Mouse (Mus musculus) brain, embryonic 14.5 days (tissue): ENCODE data around the gene Lsg1. TPM values are rescaled to one million over a fixed set of nuclear protein-coding genes. Genes with fewer than 3 reads are reported as not detected.

ENCODE experiments used
- DNase-seq: peaks from one replicate; pipeline ENCODE4 v3.0.0-alpha.2; 2011; ENCODE audit warnings: low read depth
- CTCF ChIP-seq: fragments of 200-500 bp; IDR thresholded peaks from 2 replicates; pipeline ENCODE4 v1.5.1; 2012; ENCODE audit warnings: inconsistent platforms, mild to moderate bottlenecking, moderate library complexity, borderline replicate concordance; ENCODE audit not compliant: insufficient read depth, insufficient read length; ENCODE audit errors: extremely low read depth
- POLR2A ChIP-seq: fragments of 200-500 bp; IDR thresholded peaks from 2 replicates; pipeline ENCODE4 v1.6.1; 2012; ENCODE audit warnings: mild to moderate bottlenecking, inconsistent platforms, borderline replicate concordance; ENCODE audit not compliant: poor library complexity, insufficient read depth, insufficient read length, severe bottlenecking; ENCODE audit errors: extremely low read depth
- polyA plus RNA-seq: library from polyadenylated mRNA; depleted of rRNA; stranded (reverse); fragments of >200 nt; gene quantifications from 2 replicates; pipeline ENCODE4 v1.2.3, GENCODE M21; 2012

Lsg1 gene
- polyA plus RNA-seq, 1 experiment, result 29.1 TPM

DNA sequence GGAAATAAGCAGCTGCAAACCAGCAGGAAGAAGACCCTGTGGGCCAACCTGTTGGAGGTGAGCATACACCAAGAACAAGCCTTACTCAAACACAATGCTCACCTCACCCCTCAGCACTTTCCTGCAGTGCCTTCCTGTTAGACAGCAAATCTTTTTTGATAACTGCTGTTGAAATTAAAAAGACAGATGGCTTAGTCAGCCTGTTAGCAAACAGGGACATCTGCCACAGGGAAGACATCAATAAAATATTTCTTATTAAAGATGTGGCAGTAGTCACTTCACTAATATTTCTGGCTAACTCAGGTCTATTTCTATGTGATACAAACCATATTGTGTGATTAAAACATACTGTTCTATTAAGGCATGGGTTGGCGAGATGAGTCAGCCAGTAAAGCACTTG lies 11.0 kb downstream of the Lsg1 start:
- TF ChIP-seq CTCF (no peak), POLR2A (no peak)
- DNase-seq, result no peak

DNA sequence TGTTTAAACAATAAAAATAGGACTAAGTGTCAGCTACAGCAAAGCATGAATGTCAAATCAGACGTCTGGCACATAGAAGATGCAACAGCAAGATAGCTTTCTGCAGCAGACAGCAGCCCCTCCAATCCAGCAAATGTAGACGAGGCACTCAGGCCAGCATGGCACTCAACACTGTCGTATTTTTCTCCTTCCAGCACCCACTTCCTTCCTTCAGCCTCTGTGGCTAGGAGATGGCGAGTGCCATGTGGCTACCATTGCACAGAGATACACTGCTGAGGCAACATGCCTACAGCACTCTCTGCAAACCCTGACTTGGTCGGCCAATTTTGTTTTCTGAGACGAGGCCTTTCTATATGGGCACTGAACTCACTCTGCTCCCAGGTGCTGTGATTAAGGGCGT lies 11.6 kb downstream of the Lsg1 start:
- DNase-seq, result no peak
- no peak for TF ChIP-seq CTCF
- TF ChIP-seq POLR2A, result no peak

DNA sequence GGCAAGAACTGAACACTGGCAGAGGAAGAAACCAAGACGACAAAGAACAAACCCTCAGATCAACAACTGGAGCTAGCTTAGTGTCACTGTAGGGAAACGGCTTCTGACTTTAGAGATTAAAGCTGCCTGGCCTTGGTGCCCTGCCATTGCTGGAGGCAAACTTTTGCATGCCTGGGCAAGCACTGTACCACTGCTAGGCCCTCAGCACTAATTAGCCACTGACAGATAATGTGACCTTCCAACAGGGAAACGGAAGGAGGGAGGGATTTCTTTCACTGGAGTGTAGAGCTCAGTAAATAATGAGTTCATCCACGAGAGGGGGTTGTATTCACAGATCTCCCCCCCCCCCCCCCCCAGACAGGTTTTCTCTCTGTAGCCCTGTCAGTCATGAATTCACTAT lies 15.2 kb downstream of the Lsg1 start:
- TF ChIP-seq CTCF, result no peak
- no peak for TF ChIP-seq POLR2A
- no peak for DNase-seq

DNA sequence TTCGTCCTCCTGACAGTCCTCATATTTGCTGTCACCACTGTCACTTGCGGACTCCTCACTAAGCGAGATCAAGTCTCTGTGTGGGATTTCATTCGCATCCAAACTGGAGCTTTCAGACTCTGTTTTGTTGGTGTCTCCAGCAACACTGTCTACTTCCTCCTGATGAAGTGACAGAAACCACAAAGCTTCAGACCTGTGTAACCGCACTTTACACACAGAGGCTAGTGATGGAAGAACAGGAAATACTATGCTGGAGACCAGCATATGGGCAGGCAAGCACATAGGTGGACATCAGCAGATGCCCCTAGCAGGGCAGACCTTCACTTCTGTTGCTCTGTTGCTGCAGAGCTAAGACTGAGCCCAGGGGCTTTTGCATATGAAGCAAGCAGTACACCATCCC lies 16.0 kb downstream of the Lsg1 start:
- TF ChIP-seq POLR2A, result no peak
- TF ChIP-seq CTCF, result no peak
- DNase-seq, result no peak

DNA sequence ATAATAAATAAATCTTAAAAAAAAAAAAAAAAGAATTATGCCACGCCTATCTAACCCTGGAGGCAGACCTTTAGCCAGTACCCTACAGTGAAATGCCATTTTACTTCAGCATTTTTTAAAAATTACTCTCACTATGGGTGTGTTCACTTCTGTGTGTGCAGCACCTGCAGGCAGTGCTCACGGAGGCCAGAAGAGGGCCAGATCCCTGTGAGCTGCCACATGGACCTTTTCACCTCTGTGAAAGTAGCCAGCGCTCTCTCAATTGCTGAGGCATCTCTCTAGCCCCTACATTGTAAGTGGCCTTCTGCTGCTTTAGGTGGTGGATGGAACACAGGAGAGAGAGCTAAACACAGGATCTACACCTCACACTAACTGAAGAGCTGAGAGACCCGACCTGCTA lies 17.2 kb downstream of the Lsg1 start:
- TF ChIP-seq POLR2A (no peak), CTCF (peak; percentile 4; the same call in 1 of the 2 replicates)

DNA sequence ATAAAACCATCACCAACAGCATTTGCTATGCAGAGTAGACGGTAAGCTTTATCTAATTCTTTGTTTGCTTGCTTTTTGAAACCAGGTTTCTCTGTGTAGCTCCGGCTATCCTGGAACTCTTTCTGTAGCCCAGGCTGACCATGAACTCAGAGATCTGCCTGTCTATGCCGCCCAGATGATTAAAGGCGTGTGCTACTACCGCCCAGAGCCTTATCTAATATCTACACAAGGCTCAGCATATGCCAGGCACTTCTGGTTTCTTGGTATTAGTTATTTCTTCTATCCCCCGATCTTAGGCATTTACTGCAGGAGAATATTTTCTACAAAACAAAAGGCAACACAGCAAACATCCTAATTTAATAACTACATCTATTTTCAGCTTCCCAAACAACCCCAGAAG lies 21.8 kb downstream of the Lsg1 start:
- no peak for DNase-seq
- TF ChIP-seq CTCF (no peak), POLR2A (no peak)

More for the DNA sequence above, 17.2 kb downstream of the Lsg1 start:
- DNase-seq, result no peak

DNA sequence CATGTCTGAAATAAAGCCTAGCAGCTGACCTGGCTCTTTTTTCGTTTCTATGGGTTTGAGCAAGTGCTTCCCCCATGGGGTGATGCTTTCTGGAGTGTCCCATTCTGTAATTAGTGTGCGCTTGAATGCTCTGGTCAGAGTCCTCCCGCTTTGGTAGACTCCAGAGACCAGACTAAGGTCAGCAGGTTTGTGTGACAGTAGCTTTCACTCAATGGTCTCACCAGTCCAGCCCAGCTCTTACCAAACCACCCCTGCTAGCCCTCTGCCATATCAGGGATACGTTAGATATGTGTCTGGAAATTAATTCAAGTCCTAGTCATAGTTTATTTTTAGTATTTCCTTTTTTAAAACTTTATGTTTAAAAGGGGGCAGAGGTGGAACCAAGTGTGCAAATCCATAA lies 26.8 kb downstream of the Lsg1 start:
- DNase-seq, result no peak
- TF ChIP-seq CTCF (no peak), POLR2A (no peak)

DNA sequence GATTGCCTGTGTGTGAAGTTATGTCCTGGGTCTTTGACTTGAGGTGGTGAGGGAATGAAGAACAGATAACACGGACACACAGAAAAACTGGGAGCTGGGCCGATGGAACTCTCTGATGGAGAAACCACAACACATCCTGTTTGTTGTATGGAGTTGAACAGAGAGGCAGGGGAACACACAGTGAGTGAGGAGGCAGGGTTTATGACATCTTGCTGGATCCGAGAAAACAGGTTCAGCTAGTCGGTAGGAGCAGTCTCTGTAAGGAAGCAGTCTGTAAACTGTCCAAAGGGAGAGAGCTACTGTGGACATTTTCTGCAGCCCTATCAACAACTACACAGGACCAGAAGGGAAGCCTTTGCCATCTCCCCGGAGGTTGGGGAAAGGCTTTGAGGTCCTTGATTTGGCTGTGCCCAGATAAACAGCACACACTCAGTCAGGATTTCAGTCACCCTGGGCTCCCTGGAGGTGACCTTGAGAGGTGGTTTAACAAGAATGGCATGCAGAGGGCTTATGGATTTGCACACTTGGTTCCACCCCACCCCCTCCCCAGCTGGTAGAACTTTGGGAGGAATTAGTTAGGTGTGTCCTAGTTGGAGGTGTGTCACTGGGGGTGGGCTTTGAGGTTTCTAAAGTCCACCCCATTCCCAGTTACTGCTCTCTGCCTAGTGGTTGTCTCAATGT lies 27.9 kb downstream of the Lsg1 start:
- no peak for DNase-seq

DNA sequence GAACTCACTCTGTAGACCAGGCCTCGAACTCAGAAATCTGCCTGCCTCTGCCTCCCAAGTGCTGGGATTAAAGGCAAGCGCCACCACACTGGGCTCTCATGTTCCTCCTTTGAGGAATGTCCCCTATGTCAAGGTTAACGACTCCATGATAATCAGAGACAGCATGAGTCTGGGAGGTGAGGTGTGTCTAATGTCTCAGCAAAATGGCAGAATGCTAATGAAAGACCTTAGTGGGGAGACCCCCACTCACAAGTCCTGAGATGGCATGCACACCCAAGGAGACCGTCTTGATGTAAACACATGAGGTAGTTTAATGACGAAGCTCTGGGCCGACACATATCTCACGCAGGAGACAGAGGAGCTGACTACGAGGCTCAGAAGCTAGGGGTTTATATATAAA lies 33.3 kb downstream of the Lsg1 start:
- TF ChIP-seq POLR2A, result no peak
- no peak for TF ChIP-seq CTCF
- DNase-seq, result no peak

More for the DNA sequence above, 27.9 kb downstream of the Lsg1 start:
- TF ChIP-seq POLR2A (no peak), CTCF (no peak)

DNA sequence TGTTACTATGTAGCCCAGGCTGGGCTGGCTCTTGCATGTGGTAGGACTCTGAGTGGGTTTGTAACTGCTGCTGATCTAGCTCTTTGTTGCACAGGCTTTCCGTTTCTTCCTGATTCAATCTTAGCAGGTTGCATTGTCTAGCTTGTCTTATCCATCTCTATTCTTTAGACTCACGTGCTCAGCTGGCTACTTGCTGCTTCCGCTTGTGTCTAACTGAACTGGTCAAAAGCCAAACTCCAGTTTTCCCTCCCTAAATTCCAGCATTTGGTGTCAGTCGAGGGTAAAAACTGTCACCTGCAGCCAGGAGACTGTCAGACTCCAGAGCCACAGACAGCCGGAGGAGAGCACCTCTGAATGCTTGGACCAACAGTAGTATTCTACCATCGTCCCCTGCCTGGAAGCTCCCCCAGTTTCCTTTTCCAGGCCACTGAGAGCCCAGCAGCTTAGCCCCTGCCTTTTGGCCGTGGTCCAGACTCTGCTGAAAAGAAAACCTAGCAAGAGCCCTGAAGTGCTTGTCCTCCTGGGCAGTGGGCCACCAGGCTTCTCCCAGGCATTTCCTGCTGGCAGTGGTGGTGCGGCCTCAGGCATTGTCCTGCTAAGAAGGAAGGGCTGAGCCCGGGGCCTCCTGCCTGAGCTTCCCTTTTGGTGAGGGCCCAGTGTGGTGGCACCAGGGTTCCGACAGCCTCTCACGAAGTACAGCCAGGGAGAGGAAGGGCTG lies 34.6 kb downstream of the Lsg1 start:
- TF ChIP-seq CTCF, result no peak
- TF ChIP-seq POLR2A, result no peak
- DNase-seq, result peak; percentile 95

DNA sequence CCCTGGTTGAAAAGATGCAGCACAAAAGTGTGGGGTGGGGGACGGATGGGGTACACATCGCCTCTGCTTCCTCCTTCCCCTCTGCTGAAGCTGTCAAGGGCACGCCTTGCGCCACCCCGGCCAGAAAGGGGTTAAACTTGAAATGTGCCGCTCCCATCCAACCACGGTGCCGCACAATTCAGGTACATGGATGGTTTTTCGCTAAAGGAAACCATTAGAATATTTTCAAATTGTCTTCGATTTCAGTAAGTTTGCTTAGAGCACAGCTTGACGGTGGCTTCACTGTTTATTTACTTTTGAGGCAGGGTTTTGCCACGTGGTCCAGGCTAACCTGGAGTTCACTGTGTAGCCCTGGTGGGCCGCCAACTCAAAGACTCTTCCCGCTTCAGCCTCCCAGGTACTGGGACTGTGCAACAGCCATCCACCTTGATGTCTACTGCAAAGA lies 36.6 kb downstream of the Lsg1 start, which contains the start of gene Tmem44:
Tmem44 (minus strand) TSS at position 95 of the 445 bp plus-strand sequence.
- peak; percentile 82 for DNase-seq
- TF ChIP-seq POLR2A (no peak), CTCF (no peak)
